Mouse (Mus musculus) intestine, embryonic 16.5 days (tissue): ENCODE measurements around the gene Pim3. TPM values are rescaled to one million over a fixed set of nuclear protein-coding genes. Genes with fewer than 3 reads are reported as not detected.

Source experiments
- ATAC-seq: fragments of 200-750 bp; cut with Nextera tagmentation; 2 replicates; pipeline ENCODE4 v1.8.0; 2017; ENCODE audit warnings: moderate TSS enrichment, moderate library complexity
- H3K27ac ChIP-seq: fragments of 300-500 bp; sonication (generic); 2 replicates; pipeline ENCODE4 v1.5.1; 2014; ENCODE audit warnings: mild to moderate bottlenecking, low read length
- H3K27me3 ChIP-seq: fragments of 300-500 bp; sonication (generic); replicated peaks from 2 replicates; pipeline ENCODE4 v1.6.1; 2014; ENCODE audit warnings: low read length, control low read depth, mixed read lengths; ENCODE audit not compliant: control insufficient read depth, insufficient read depth
- H3K36me3 ChIP-seq: fragments of 300-500 bp; sonication (generic); 2 replicates; pipeline ENCODE4 v1.6.1; 2014; ENCODE audit warnings: low read length, control low read depth; ENCODE audit not compliant: control insufficient read depth, insufficient read depth
- H3K4me1 ChIP-seq: fragments of 300-500 bp; sonication (generic); 2 replicates; pipeline ENCODE4 v1.6.1; 2014; ENCODE audit warnings: low read length, control low read depth, mixed read lengths; ENCODE audit not compliant: control insufficient read depth, insufficient read depth
- H3K4me2 ChIP-seq: fragments of 300-500 bp; sonication (generic); 2 replicates; pipeline ENCODE4 v1.6.1; 2014; ENCODE audit warnings: low read depth, low read length, control low read depth
- H3K4me3 ChIP-seq: fragments of 300-500 bp; sonication (generic); 2 replicates; pipeline ENCODE4 v1.5.1; 2014; ENCODE audit warnings: mild to moderate bottlenecking, low read length
- H3K9ac ChIP-seq: fragments of 300-500 bp; sonication (generic); 2 replicates; pipeline ENCODE4 v1.6.1; 2014; ENCODE audit warnings: low read depth, low read length
- H3K9me3 ChIP-seq: fragments of 300-500 bp; sonication (generic); 2 replicates; pipeline ENCODE4 v1.6.1; 2016; ENCODE audit warnings: low read length, control low read depth; ENCODE audit not compliant: control insufficient read depth
- WGBS: fragments of 180-500 bp; shearing (Covaris S2); extraction: QIAGEN DNeasy Blood & Tissue Kit; methylation state at CpG from one replicate; pipeline ENCODE4 v1.1.7; 2014; 5-methylcytosine and 5-hydroxymethylcytosine counted together
- polyA plus RNA-seq: library from polyadenylated mRNA; unstranded; fragments of >200 nt; fragmentation: Nextera tagmentation; extraction: Ambion mirVana; gene quantifications from 2 replicates; pipeline ENCODE4 v1.2.1, GENCODE M21; 2015

Gene Pim3
- polyA plus RNA-seq, 1 experiment from 2014 or later: 46.3 TPM

- no peak overlapping the region for H3K27ac ChIP-seq
- H3K4me1 ChIP-seq: peaks cover 40% of the 10 kb centered on the region
- H3K27me3 ChIP-seq: no peaks in the 10 kb centered on the region
- no peak overlapping the region for H3K4me2 ChIP-seq
- H3K9ac ChIP-seq: peak overlapping the region; percentile 30; the same call in 1 of the 2 replicates
- ATAC-seq: no peak
- H3K9me3 ChIP-seq: no peaks in the 10 kb centered on the region
- H3K36me3 ChIP-seq: no peaks in the 10 kb centered on the region
- whole genome bisulfite sequencing: 72% methylated on average over 15 of the region's 15 CpGs
- H3K4me3 ChIP-seq: no peak overlapping the region
These were observed 6.8 kb upstream of the Pim3 start for GRCm38 (mm10) chr15:88854969-88855830.

- no peak for ATAC-seq
- peaks cover 33% of the 10 kb centered on the region for H3K4me1 ChIP-seq
- no peaks in the 10 kb centered on the region for H3K9me3 ChIP-seq
- H3K36me3 ChIP-seq: no peaks in the 10 kb centered on the region
- no peak overlapping the region for H3K4me3 ChIP-seq
- WGBS: 76% methylated on average over 6 of the region's 6 CpGs
- no peak overlapping the region for H3K4me2 ChIP-seq
- no peak overlapping the region for H3K27ac ChIP-seq
- H3K27me3 ChIP-seq: no peaks in the 10 kb centered on the region
- H3K9ac ChIP-seq: no peak overlapping the region
These were observed 6.0 kb upstream of the Pim3 start for GRCm38 (mm10) chr15:88855896-88856417.

DNA sequence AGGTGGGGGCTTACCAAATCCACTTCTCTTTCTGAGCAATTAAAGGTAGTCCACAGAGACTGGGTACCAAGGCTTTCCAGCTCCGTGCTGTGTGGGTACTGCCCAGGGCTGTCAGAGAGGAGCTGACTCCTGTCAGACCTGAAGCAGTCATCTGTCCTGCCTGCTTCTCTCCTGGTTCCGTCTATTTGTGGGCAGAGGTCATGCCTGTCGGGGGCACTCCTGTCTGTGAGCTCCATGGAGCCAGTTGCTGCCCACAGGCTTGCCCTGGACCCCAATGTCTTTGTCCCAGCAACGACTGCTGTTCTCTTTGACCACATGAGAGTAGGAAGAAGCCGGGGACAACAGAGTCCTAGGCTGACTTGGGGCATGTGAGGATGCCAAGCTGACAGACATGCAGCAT is 5.4 kb upstream of the Pim3 start:
- Histone ChIP-seq H3K4me3 (no peak overlapping the region), H3K9me3 (no peaks in the 10 kb centered on the region), H3K4me1 (peaks cover 27% of the 10 kb centered on the region), H3K27me3 (no peaks in the 10 kb centered on the region), H3K9ac (no peak overlapping the region), H3K4me2 (no peak overlapping the region), H3K36me3 (no peaks in the 10 kb centered on the region), H3K27ac (no peak overlapping the region)
- 83% methylated on average over 5 of the region's 5 CpGs for WGBS
- no peak for ATAC-seq

DNA sequence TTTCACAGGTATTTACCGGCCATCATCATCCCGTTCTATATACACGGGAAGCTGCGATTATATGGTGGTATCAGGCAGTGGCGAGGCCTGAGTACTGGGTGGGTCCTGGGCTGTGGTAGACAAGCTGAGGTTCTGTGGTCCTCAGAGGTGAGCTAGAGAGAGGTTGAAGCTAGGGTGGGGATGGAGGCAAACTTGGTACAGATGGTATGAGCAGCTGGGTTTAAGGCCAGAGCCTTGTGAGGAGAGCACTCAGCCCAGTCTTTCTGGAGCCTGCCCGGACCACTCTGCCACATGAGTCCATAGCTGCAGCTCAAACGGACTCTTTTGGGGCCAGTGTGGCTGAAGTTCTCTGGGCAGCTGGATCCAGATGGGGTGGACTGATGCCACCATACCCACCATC is 4.6 kb upstream of the Pim3 start:
- no peak overlapping the region for H3K27ac ChIP-seq
- no peak overlapping the region for H3K4me2 ChIP-seq
- ATAC-seq: no peak
- 90% methylated on average over 7 of the region's 7 CpGs for WGBS
- H3K9ac ChIP-seq: no peak overlapping the region
- H3K4me3 ChIP-seq: no peak overlapping the region
- H3K9me3 ChIP-seq: no peaks in the 10 kb centered on the region
- H3K36me3 ChIP-seq: no peaks in the 10 kb centered on the region
- H3K4me1 ChIP-seq: peaks cover 23% of the 10 kb centered on the region
- H3K27me3 ChIP-seq: no peaks in the 10 kb centered on the region

DNA sequence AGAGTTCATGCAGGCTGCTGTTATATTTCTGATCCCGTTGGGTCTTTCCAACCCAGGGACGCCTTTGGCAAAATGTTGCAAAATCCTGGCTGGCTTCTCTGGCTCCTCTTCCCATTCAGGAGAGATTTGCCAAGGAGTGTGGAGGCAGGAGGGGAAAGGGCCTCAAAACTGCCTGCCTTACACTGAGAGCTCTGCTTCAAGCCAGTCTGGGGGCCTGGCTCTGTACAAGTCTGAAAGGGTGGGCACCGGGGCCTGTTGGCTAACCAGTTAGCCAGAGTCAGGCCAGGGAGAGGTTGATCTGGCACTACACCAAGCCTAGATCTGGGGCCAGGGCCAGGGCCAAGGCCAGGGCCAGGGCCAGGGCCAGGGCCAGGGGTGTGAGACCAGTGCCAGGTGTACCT is 3.8 kb upstream of the Pim3 start:
- H3K27me3 ChIP-seq: no peaks in the 10 kb centered on the region
- H3K4me3 ChIP-seq: no peak overlapping the region
- H3K36me3 ChIP-seq: no peaks in the 10 kb centered on the region
- H3K4me1 ChIP-seq: peaks cover 22% of the 10 kb centered on the region
- H3K9ac ChIP-seq: 0 out of 2 replicates have a peak overlapping the region, but pooled peaks have one; percentile 1
- no peak for ATAC-seq
- WGBS: 90% methylated on average over 3 of the region's 3 CpGs
- H3K9me3 ChIP-seq: no peaks in the 10 kb centered on the region
- no peak overlapping the region for H3K4me2 ChIP-seq
- H3K27ac ChIP-seq: no peak overlapping the region

GRCm38 (mm10) chr15:88858707-88859106 is 3.3 kb upstream of the Pim3 start:
- H3K4me3 ChIP-seq: no peak overlapping the region
- WGBS: 75% methylated on average over 2 of the region's 2 CpGs
- H3K4me1 ChIP-seq: peaks cover 21% of the 10 kb centered on the region
- H3K9me3 ChIP-seq: no peaks in the 10 kb centered on the region
- no peak overlapping the region for H3K4me2 ChIP-seq
- H3K27me3 ChIP-seq: no peaks in the 10 kb centered on the region
- no peaks in the 10 kb centered on the region for H3K36me3 ChIP-seq
- no peak overlapping the region for H3K27ac ChIP-seq
- no peak for ATAC-seq
- no peak overlapping the region for H3K9ac ChIP-seq

- Histone ChIP-seq H3K27ac (no peak overlapping the region), H3K4me1 (peaks cover 21% of the 10 kb centered on the region), H3K9ac (no peak overlapping the region), H3K4me3 (no peak overlapping the region), H3K36me3 (peaks cover 2% of the 10 kb centered on the region; the same call in 1 of the 2 replicates), H3K27me3 (no peaks in the 10 kb centered on the region), H3K9me3 (no peaks in the 10 kb centered on the region), H3K4me2 (no peak overlapping the region)
- no peak for ATAC-seq
- 71% methylated on average over 8 of the region's 8 CpGs for WGBS
These were observed 2.6 kb upstream of the Pim3 start for GRCm38 (mm10) chr15:88859206-88859970.

- no peak for ATAC-seq
- H3K27me3 ChIP-seq: no peaks in the 10 kb centered on the region
- H3K4me2 ChIP-seq: no peak overlapping the region
- no peak overlapping the region for H3K27ac ChIP-seq
- H3K9ac ChIP-seq: no peak overlapping the region
- WGBS: 93% methylated on average over 3 of the region's 3 CpGs
- H3K4me1 ChIP-seq: peaks cover 17% of the 10 kb centered on the region
- H3K4me3 ChIP-seq: no peak overlapping the region
- H3K36me3 ChIP-seq: peaks cover 11% of the 10 kb centered on the region
- H3K9me3 ChIP-seq: no peaks in the 10 kb centered on the region
These were observed 1.2 kb upstream of the Pim3 start for GRCm38 (mm10) chr15:88860781-88861180.
